Comparison of ENCODE assay signal across 12 mouse cellular contexts in the genomic region with DNA sequence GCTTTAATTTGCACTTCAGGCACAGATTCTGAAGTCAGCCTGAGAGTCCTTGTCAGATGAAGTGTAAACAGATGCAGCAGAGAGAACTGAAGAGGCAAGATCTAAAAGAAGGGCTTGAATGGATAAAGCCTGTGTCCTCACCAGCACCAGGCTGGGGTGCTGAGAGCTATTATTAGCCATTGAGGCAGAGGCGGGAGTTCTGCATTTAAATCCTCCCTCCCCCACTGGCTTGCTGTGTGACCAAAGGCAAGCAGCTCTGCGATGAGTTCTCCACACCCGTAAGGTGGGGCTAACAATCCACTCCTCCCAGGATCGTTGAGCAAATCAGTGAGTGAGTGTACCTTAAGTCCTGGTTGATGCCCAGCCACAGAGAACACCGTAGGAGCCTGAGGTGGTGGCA. TPM values are rescaled to one million over a fixed set of nuclear protein-coding genes. Genes with fewer than 3 reads are reported as not detected.
DNase-seq lines count a peak whose midpoint lies in the region; ATAC-seq and TF ChIP-seq lines count a peak whose summit lies in the region.
"Had no signal": no experiment of that assay in that cellular context is flagged by ENCODE, and none has a peak within 500 bp of the region (broad histone marks: within the 10 kb centered on the region; RNA-seq: fewer than 3 reads in every experiment).

No protein-coding gene starts in this region.

- TF ChIP-seq CTCF in forebrain, postnatal 0 days (IDR thresholded peaks at IDR 0.05; ENCODE audit: low read depth): no peak

- WGBS in forebrain, postnatal 0 days: 11% methylated on average over 5 of the region's 5 CpGs
- 11% methylated on average over 5 of the region's 5 CpGs for WGBS in forebrain, embryonic 13.5 days

- H3K4me1 ChIP-seq in forebrain, postnatal 0 days (ENCODE audit: insufficient read depth): no peaks in the 10 kb centered on the region
- 0 out of 2 replicates have a peak, but pooled peaks cover 6% of the 10 kb centered on the region for H3K4me1 ChIP-seq in forebrain, embryonic 13.5 days
- H3K4me1 ChIP-seq: liver, embryonic 13.5 days had no signal

- no peak overlapping the region for H3K4me2 ChIP-seq in forebrain, postnatal 0 days (ENCODE audit: low read depth)
- H3K4me2 ChIP-seq in forebrain, embryonic 13.5 days: no peak overlapping the region
- H3K4me2 ChIP-seq: liver, embryonic 13.5 days had no signal

- H3K36me3 ChIP-seq in forebrain, postnatal 0 days (ENCODE audit: insufficient read depth): no peaks in the 10 kb centered on the region
- H3K36me3 ChIP-seq in forebrain, embryonic 13.5 days (ENCODE audit: poor library complexity, severe bottlenecking): no peaks in the 10 kb centered on the region
- H3K36me3 ChIP-seq: liver, embryonic 13.5 days had no signal

- no peak overlapping the region for H3K4me3 ChIP-seq in forebrain, postnatal 0 days (ENCODE audit: low read depth, low read length)
- no peak overlapping the region for H3K4me3 ChIP-seq in forebrain, embryonic 13.5 days
- H3K4me3 ChIP-seq: liver, embryonic 13.5 days had no signal

- H3K27ac ChIP-seq in forebrain, postnatal 0 days (ENCODE audit: low read depth, low read length): no peak overlapping the region
- H3K27ac ChIP-seq in forebrain, embryonic 13.5 days: no peak overlapping the region
- H3K27ac ChIP-seq: liver, embryonic 13.5 days; macrophage had no signal

- ATAC-seq in forebrain, postnatal 0 days: peak; percentile 72
- no peak for ATAC-seq in forebrain, embryonic 13.5 days
- ATAC-seq in CD4-positive, CD25-positive, alpha-beta regulatory T cell, adult 4 months: no peak

- H3K9me3 ChIP-seq in forebrain, postnatal 0 days (ENCODE audit: low read length): no peaks in the 10 kb centered on the region
- no peaks in the 10 kb centered on the region; the same call in 1 of the 2 replicates for H3K9me3 ChIP-seq in forebrain, embryonic 13.5 days (replicated peaks)
- H3K9me3 ChIP-seq: liver, embryonic 13.5 days had no signal

- H3K27me3 ChIP-seq in forebrain, postnatal 0 days (ENCODE audit: insufficient read depth, low read length): no peaks in the 10 kb centered on the region
- peaks cover 21% of the 10 kb centered on the region for H3K27me3 ChIP-seq in forebrain, embryonic 13.5 days

- peak; percentile 29 for DNase-seq in forebrain, postnatal 0 days
- DNase-seq in A20 (ENCODE audit: low read depth, low spot score): peak; percentile 48
- DNase-seq in frontal cortex, adult 2 months (ENCODE audit: extremely low spot score in 1 of 2, low spot score in 1 of 2): peak; percentile 62 to 76
- peak; percentile 65 to 91 for DNase-seq in left cerebral cortex, postnatal 25 days (ENCODE audit: low spot score in 2 of 2)
- no peak for DNase-seq in ovary, postnatal 14 days (ENCODE audit: low spot score)
- no peak for DNase-seq in lung, postnatal 36 days
- DNase-seq: kidney, adult 2 months; liver, embryonic 13.5 days had no signal

- no peak overlapping the region for H3K9ac ChIP-seq in forebrain, postnatal 0 days
- H3K9ac ChIP-seq in forebrain, embryonic 13.5 days: no peak overlapping the region
- H3K9ac ChIP-seq: liver, embryonic 13.5 days had no signal

- intact Hi-C loops in left cerebral cortex, postnatal 25 days (cut with DNase I): loop anchor here (2.0 kb wide), 3 partner anchors 30 to 106 kb away; a partner anchor contains a TSS

RNA-seq across cellular contexts. Expression of a gene that starts 23.2 kb away (rescaled TPM):
- total RNA-seq in forebrain, postnatal 0 days (2014; rRNA removed): 0.33 TPM in 1 of 2 replicates, not detected in the other
- polyA plus RNA-seq in forebrain, postnatal 0 days (2015; fragmentation: Nextera tagmentation; extraction: Ambion mirVana): 2.1 and 4.9 TPM in 2 replicates
- polyA plus RNA-seq in forebrain, embryonic 13.5 days (2015; fragmentation: Nextera tagmentation; extraction: Ambion mirVana): not detected in 2 replicates
- polyA plus RNA-seq in frontal cortex, adult 2 months (2012; rRNA removed): not detected in 2 replicates
- not detected for total RNA-seq in left cerebral cortex, postnatal 25 days (2021)
- 1 to 10 TPM in 1 of 2 experiments, not detected in 1; 1.8 TPM for polyA plus RNA-seq in CD4-positive, CD25-positive, alpha-beta regulatory T cell, adult 4 months (2017; shearing (Covaris generic))
- polyA plus RNA-seq: macrophage; small intestine, adult 2 months had no signal

RNA-seq across cellular contexts. Expression of a gene that starts 50.5 kb away (rescaled TPM):
- total RNA-seq in forebrain, postnatal 0 days (2014; rRNA removed): 7.2 and 13.1 TPM in 2 replicates
- polyA plus RNA-seq in forebrain, postnatal 0 days (2015; fragmentation: Nextera tagmentation; extraction: Ambion mirVana): 4.4 and 5.5 TPM in 2 replicates
- 2.6 and 3.0 TPM in 2 replicates for polyA plus RNA-seq in forebrain, embryonic 13.5 days (2015; fragmentation: Nextera tagmentation; extraction: Ambion mirVana)
- 1.1 and 1.3 TPM in 2 replicates for polyA plus RNA-seq in frontal cortex, adult 2 months (2012; rRNA removed)
- 1 to 10 TPM in 1 of 2 experiments, under 1 TPM in 1; 0.94 to 1.2 TPM for total RNA-seq in left cerebral cortex, postnatal 25 days (2021)
- under 1 TPM; 0.39 to 0.91 TPM for polyA plus RNA-seq in CD4-positive, CD25-positive, alpha-beta regulatory T cell, adult 4 months (2017; shearing (Covaris generic))
- polyA plus RNA-seq: macrophage had no signal

Comparison
In these comparisons a context has a peak if more than half of its experiments do, and no peak if none do; other contexts are left out.
1. DNase-seq: peak in forebrain, postnatal 0 days (single experiment), A20 (single experiment), frontal cortex, adult 2 months (2 of 2) and left cerebral cortex, postnatal 25 days (2 of 2); none in ovary, postnatal 14 days (single experiment) and lung, postnatal 36 days (single experiment).